Mouse (Mus musculus) spleen, adult 2 months (tissue): ENCODE data around the gene Stk39.

Experiments
- CTCF ChIP-seq: fragments of 200-500 bp; IDR thresholded peaks from 2 replicates; pipeline ENCODE4 v1.5.1; 2011; ENCODE audit warnings: mild to moderate bottlenecking, inconsistent platforms; ENCODE audit not compliant: insufficient read depth, insufficient read length, insufficient replicate concordance; ENCODE audit errors: extremely low read depth
- POLR2A ChIP-seq: fragments of 200-500 bp; IDR thresholded peaks from 2 replicates; pipeline ENCODE4 v1.6.1; 2011; ENCODE audit warnings: low read depth, low read length, inconsistent platforms

GRCm38 (mm10) chr2:68243273-68243672 lies 228.8 kb downstream of the Stk39 start:
- no peak for TF ChIP-seq CTCF
- no peak for TF ChIP-seq POLR2A
